27 mouse cellular contexts compared by ENCODE assay signal in genomic region chr17:10355746-10356145, GRCm38 (mm10). TPM values are rescaled to one million over a fixed set of nuclear protein-coding genes. Genes with fewer than 3 reads are reported as not detected.
DNase-seq lines count a peak whose midpoint lies in the region; ATAC-seq lines count a peak whose summit lies in the region.
"Had no signal": no experiment of that assay in that cellular context is flagged by ENCODE, and none has a peak within 500 bp of the region (broad histone marks: within the 10 kb centered on the region; RNA-seq: fewer than 3 reads in every experiment).

No protein-coding gene starts in this region.

- no peak for DNase-seq in heart, postnatal 10 days
- peak; percentile 23 for DNase-seq in midbrain, embryonic 14.5 days
- DNase-seq in R1 (ENCODE audit: low read depth, low spot score): peak; percentile 67
- peak; percentile 64 for DNase-seq in limb, embryonic 11.5 days (ENCODE audit: low spot score)
- no peak for DNase-seq in cerebellum, adult 11 months
- DNase-seq: adrenal gland, adult 8-10 months; cerebellum, adult 2 months; heart, postnatal 14 days; kidney, adult 18-20 months; kidney, postnatal 14 days; lung, embryonic 14.5 days; right cerebral cortex, adult 18-20 months had no signal

- no peak overlapping the region for H3K27ac ChIP-seq in heart, embryonic 13.5 days (replicated peaks)
- H3K27ac ChIP-seq in midbrain, embryonic 14.5 days (replicated peaks; ENCODE audit: low read depth, low read length): no peak overlapping the region
- no peak overlapping the region for H3K27ac ChIP-seq in midbrain, embryonic 15.5 days
- H3K27ac ChIP-seq in limb, embryonic 11.5 days (replicated peaks; ENCODE audit: low read depth, low read length): no peak overlapping the region
- H3K27ac ChIP-seq: embryonic facial prominence, embryonic 12.5 days; forebrain, embryonic 12.5 days; hindbrain, embryonic 12.5 days; layer of hippocampus, adult 2 months; limb, embryonic 15.5 days; liver, embryonic 14.5 days; neural tube, embryonic 13.5 days had no signal

- 32% methylated on average over 8 of the region's 8 CpGs for WGBS in heart, embryonic 13.5 days
- WGBS in midbrain, embryonic 14.5 days: 48% methylated on average over 8 of the region's 8 CpGs
- 36% methylated on average over 8 of the region's 8 CpGs for WGBS in midbrain, embryonic 15.5 days
- WGBS in limb, embryonic 11.5 days: 3% methylated on average over 8 of the region's 8 CpGs

- no peaks in the 10 kb centered on the region for H3K9me3 ChIP-seq in heart, embryonic 13.5 days
- no peaks in the 10 kb centered on the region for H3K9me3 ChIP-seq in midbrain, embryonic 14.5 days (ENCODE audit: control insufficient read depth, low read length)
- H3K9me3 ChIP-seq in midbrain, embryonic 15.5 days: no peaks in the 10 kb centered on the region
- no peaks in the 10 kb centered on the region for H3K9me3 ChIP-seq in limb, embryonic 11.5 days (ENCODE audit: control insufficient read depth, low read length)
- H3K9me3 ChIP-seq: embryonic facial prominence, embryonic 12.5 days; forebrain, embryonic 12.5 days; hindbrain, embryonic 12.5 days; limb, embryonic 15.5 days; neural tube, embryonic 13.5 days had no signal

- no peak overlapping the region for H3K4me2 ChIP-seq in heart, embryonic 13.5 days
- no peak overlapping the region for H3K4me2 ChIP-seq in midbrain, embryonic 14.5 days (ENCODE audit: low read length)
- no peak overlapping the region for H3K4me2 ChIP-seq in midbrain, embryonic 15.5 days
- no peak overlapping the region for H3K4me2 ChIP-seq in limb, embryonic 11.5 days (ENCODE audit: low read depth, severe bottlenecking)
- H3K4me2 ChIP-seq: embryonic facial prominence, embryonic 12.5 days; forebrain, embryonic 12.5 days; heart, embryonic 11.5 days; hindbrain, embryonic 12.5 days; limb, embryonic 15.5 days; lung, embryonic 14.5 days; neural tube, embryonic 13.5 days had no signal

- 0 out of 2 replicates have a peak overlapping the region, but pooled peaks have one; percentile 24 for H3K9ac ChIP-seq in heart, embryonic 13.5 days
- H3K9ac ChIP-seq in midbrain, embryonic 14.5 days (replicated peaks; ENCODE audit: low read length): no peak overlapping the region
- no peak overlapping the region for H3K9ac ChIP-seq in midbrain, embryonic 15.5 days
- no peak overlapping the region for H3K9ac ChIP-seq in limb, embryonic 11.5 days (ENCODE audit: low read length)
- H3K9ac ChIP-seq: embryonic facial prominence, embryonic 12.5 days; forebrain, embryonic 12.5 days; hindbrain, embryonic 12.5 days; limb, embryonic 15.5 days; liver, embryonic 14.5 days; lung, embryonic 14.5 days; neural tube, embryonic 13.5 days had no signal

- H3K27me3 ChIP-seq in heart, embryonic 13.5 days (replicated peaks): no peaks in the 10 kb centered on the region
- no peaks in the 10 kb centered on the region for H3K27me3 ChIP-seq in midbrain, embryonic 14.5 days (ENCODE audit: control insufficient read depth, insufficient read depth, low read length)
- H3K27me3 ChIP-seq in midbrain, embryonic 15.5 days (replicated peaks): no peaks in the 10 kb centered on the region
- H3K27me3 ChIP-seq in limb, embryonic 11.5 days (ENCODE audit: control insufficient read depth, insufficient read depth, low read length): no peaks in the 10 kb centered on the region
- H3K27me3 ChIP-seq: embryonic facial prominence, embryonic 12.5 days; forebrain, embryonic 12.5 days; hindbrain, embryonic 12.5 days; limb, embryonic 15.5 days; neural tube, embryonic 13.5 days; Patski had no signal

- ATAC-seq in heart, embryonic 13.5 days (ENCODE audit: extremely low read depth, insufficient number of reproducible peaks, low FRiP score, low TSS enrichment): no peak
- ATAC-seq in midbrain, embryonic 14.5 days (ENCODE audit: low FRiP score, low TSS enrichment): no peak
- ATAC-seq in midbrain, embryonic 15.5 days (replicated peaks): no peak
- ATAC-seq in limb, embryonic 11.5 days (ENCODE audit: insufficient number of reproducible peaks, low FRiP score, low TSS enrichment, low read depth): no peak
- ATAC-seq: activated CD4-positive, CD25-positive, alpha-beta regulatory T cell, adult 4 months; inflammation-experienced regulatory T-cells, adult 6 months; midbrain, embryonic 16.5 days; Patski had no signal

- H3K36me3 ChIP-seq in heart, embryonic 13.5 days: no peaks in the 10 kb centered on the region
- no peaks in the 10 kb centered on the region for H3K36me3 ChIP-seq in midbrain, embryonic 14.5 days (ENCODE audit: control insufficient read depth, insufficient read depth, low read length)
- no peaks in the 10 kb centered on the region for H3K36me3 ChIP-seq in midbrain, embryonic 15.5 days (replicated peaks)
- H3K36me3 ChIP-seq in limb, embryonic 11.5 days (ENCODE audit: control insufficient read depth, insufficient read depth, low read length): no peaks in the 10 kb centered on the region
- H3K36me3 ChIP-seq: embryonic facial prominence, embryonic 12.5 days; forebrain, embryonic 12.5 days; hindbrain, embryonic 12.5 days; limb, embryonic 15.5 days; neural tube, embryonic 13.5 days had no signal

- H3K4me1 ChIP-seq in heart, embryonic 13.5 days: peaks cover 49% of the 10 kb centered on the region
- H3K4me1 ChIP-seq in midbrain, embryonic 14.5 days (ENCODE audit: control insufficient read depth, insufficient read depth, low read length): peaks cover 16% of the 10 kb centered on the region
- peaks cover 14% of the 10 kb centered on the region for H3K4me1 ChIP-seq in midbrain, embryonic 15.5 days
- H3K4me1 ChIP-seq in limb, embryonic 11.5 days (ENCODE audit: control insufficient read depth, insufficient read depth, low read length): peaks cover 5% of the 10 kb centered on the region

- intact Hi-C loops in heart, postnatal 10 days (cut with DNase I): no loop called here

- H3K4me3 ChIP-seq in heart, embryonic 13.5 days: no peak overlapping the region
- H3K4me3 ChIP-seq in midbrain, embryonic 14.5 days (replicated peaks; ENCODE audit: low read depth, low read length): no peak overlapping the region
- no peak overlapping the region for H3K4me3 ChIP-seq in midbrain, embryonic 15.5 days
- no peak overlapping the region for H3K4me3 ChIP-seq in limb, embryonic 11.5 days (ENCODE audit: low read depth, low read length)
- H3K4me3 ChIP-seq: embryonic facial prominence, embryonic 12.5 days; forebrain, embryonic 12.5 days; hindbrain, embryonic 12.5 days; layer of hippocampus, adult 2 months; limb, embryonic 15.5 days; myocyte; neural tube, embryonic 13.5 days had no signal

RNA-seq across cellular contexts. Expression of gene Qk, which starts 36.1 kb away (rescaled TPM):
- polyA plus RNA-seq in heart, embryonic 13.5 days (2015; fragmentation: Nextera tagmentation; extraction: Ambion mirVana): 32.9 and 37.0 TPM in 2 replicates
- total RNA-seq in heart, postnatal 10 days (2021): 100 to 1,000 TPM; 548 to 551 TPM
- 52.9 and 62.8 TPM in 2 replicates for polyA plus RNA-seq in midbrain, embryonic 14.5 days (2014; fragmentation: Nextera tagmentation; extraction: Ambion mirVana)
- polyA plus RNA-seq in midbrain, embryonic 15.5 days (2015; fragmentation: Nextera tagmentation; extraction: Ambion mirVana): 34.5 and 39.0 TPM in 2 replicates
- polyA plus RNA-seq in limb, embryonic 11.5 days (2014; fragmentation: Nextera tagmentation; extraction: Ambion mirVana): 35.7 and 39.2 TPM in 2 replicates

Comparison
In these comparisons a context has a peak if more than half of its experiments do, and no peak if none do; other contexts are left out.
1. DNase-seq: peak in midbrain, embryonic 14.5 days (single experiment), R1 (single experiment) and limb, embryonic 11.5 days (single experiment); none in heart, postnatal 10 days (0 of 2) and cerebellum, adult 11 months (single experiment).